Mouse (Mus musculus): ENCODE data around the gene Csnk1g1. TPM values are rescaled to one million over a fixed set of nuclear protein-coding genes. Genes with fewer than 3 reads are reported as not detected.

Gene Csnk1g1
- polyA plus RNA-seq, 1 experiment from 2014 or later = 12.6 TPM

DNA sequence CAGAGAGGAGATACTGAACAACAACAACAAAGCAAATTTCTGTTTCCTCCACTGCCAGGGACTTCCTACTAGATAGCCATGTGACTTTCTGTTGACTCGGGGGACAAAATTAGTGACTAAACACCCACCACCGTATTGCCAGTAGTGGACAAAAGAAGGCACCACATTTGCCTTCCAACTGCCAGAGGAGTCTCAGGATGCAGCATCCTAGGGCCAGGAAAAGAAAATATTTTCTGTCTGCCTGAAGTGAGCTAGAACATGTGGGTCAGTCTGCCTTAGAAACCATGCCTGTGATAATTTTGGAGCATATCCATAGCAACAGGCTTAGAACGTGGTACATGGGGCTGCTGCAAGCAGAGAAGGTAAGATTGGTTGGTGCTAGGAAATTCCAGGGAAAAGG lies 132.1 kb downstream of the Csnk1g1 start:
- Histone ChIP-seq H3K27ac (ENCODE audit: low read length) (no peak overlapping the region), H3K9me3 (ENCODE audit: low read length) (no peaks in the 10 kb centered on the region), H3K9ac (replicated peaks; ENCODE audit: low read length) (no peak overlapping the region), H3K4me1 (ENCODE audit: insufficient read depth, low read length) (no peaks in the 10 kb centered on the region), H3K4me2 (replicated peaks; ENCODE audit: low read depth, low read length) (no peak overlapping the region), H3K4me3 (ENCODE audit: low read length) (no peak overlapping the region), H3K36me3 (ENCODE audit: insufficient read depth, low read length) (peaks cover 14% of the 10 kb centered on the region), H3K27me3 (ENCODE audit: insufficient read depth, low read length) (no peaks in the 10 kb centered on the region)
- ATAC-seq (ENCODE audit: low FRiP score, low TSS enrichment) = no peak
- 93% methylated on average over 3 of the region's 3 CpGs for WGBS

DNA sequence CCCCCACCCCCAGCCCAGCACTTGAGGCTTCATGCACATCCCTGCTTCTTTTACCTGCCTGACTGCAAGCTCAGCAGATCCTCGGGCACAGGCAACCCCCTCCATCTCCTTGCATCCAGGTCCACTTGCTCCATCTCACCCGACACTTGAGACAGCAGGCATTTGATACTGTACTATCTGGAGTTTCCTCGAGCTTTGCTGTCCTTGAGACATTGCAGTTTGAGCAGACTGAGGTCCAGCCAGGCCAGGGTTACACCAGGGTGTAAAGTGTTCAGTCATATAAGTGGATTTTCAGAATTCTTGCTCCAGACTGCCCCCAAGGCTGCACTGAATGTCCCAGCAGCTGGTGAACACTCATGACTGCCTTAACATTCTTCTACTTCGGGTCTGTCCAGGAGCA lies 133.6 kb downstream of the Csnk1g1 start:
- H3K4me2 ChIP-seq (replicated peaks; ENCODE audit: low read depth, low read length) = no peak overlapping the region
- ATAC-seq (ENCODE audit: low FRiP score, low TSS enrichment) = no peak
- no peak overlapping the region for H3K4me3 ChIP-seq (ENCODE audit: low read length)
- H3K27me3 ChIP-seq (ENCODE audit: insufficient read depth, low read length) = no peaks in the 10 kb centered on the region
- 59% methylated on average over 4 of the region's 4 CpGs for WGBS
- no peak overlapping the region for H3K9ac ChIP-seq (replicated peaks; ENCODE audit: low read length)
- no peaks in the 10 kb centered on the region for H3K9me3 ChIP-seq (ENCODE audit: low read length)
- no peak overlapping the region for H3K27ac ChIP-seq (ENCODE audit: low read length)
- no peaks in the 10 kb centered on the region for H3K4me1 ChIP-seq (ENCODE audit: insufficient read depth, low read length)
- H3K36me3 ChIP-seq (ENCODE audit: insufficient read depth, low read length) = peaks cover 14% of the 10 kb centered on the region; the same call in 1 of the 2 replicates

GRCm38 (mm10) chr9:66043241-66043640 lies 134.5 kb downstream of the Csnk1g1 start:
- H3K4me3 ChIP-seq (ENCODE audit: low read length) = no peak overlapping the region
- peaks cover 12% of the 10 kb centered on the region; the same call in 1 of the 2 replicates for H3K36me3 ChIP-seq (ENCODE audit: insufficient read depth, low read length)
- WGBS = 94% methylated on average over 3 of the region's 3 CpGs
- no peaks in the 10 kb centered on the region for H3K4me1 ChIP-seq (ENCODE audit: insufficient read depth, low read length)
- no peaks in the 10 kb centered on the region for H3K27me3 ChIP-seq (ENCODE audit: insufficient read depth, low read length)
- no peak for ATAC-seq (ENCODE audit: low FRiP score, low TSS enrichment)
- H3K9ac ChIP-seq (replicated peaks; ENCODE audit: low read length) = no peak overlapping the region
- H3K9me3 ChIP-seq (ENCODE audit: low read length) = no peaks in the 10 kb centered on the region
- no peak overlapping the region for H3K4me2 ChIP-seq (replicated peaks; ENCODE audit: low read depth, low read length)
- no peak overlapping the region for H3K27ac ChIP-seq (ENCODE audit: low read length)

GRCm38 (mm10) chr9:66049931-66050601 lies 141.3 kb downstream of the Csnk1g1 start:
- Histone ChIP-seq H3K27ac (ENCODE audit: low read length) (peak overlapping the region; percentile 34), H3K9me3 (ENCODE audit: low read length) (peaks cover 4% of the 10 kb centered on the region)
- 60% methylated on average over 6 of the region's 6 CpGs for WGBS

DNA sequence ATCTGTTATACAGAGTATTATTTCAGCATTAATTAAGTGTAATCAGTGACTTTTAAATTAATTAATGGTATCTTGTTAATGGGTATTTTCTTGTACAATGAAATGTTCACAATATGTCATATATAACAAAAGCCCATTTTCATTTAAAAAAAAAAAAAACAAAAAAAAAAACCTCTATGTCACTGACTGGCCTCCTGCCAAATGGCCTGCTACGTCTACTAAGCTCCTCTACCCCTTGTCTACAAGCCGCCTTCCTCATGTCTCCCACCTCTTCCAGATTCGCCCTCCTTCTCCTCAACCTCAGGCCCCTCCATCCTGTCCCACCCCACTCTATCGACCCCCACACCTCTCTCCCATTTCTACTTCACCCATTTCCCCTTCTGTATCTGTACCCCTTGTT lies 142.8 kb downstream of the Csnk1g1 start:
- Histone ChIP-seq H3K4me2 (replicated peaks; ENCODE audit: low read depth, low read length) (no peak overlapping the region), H3K4me1 (ENCODE audit: insufficient read depth, low read length) (peaks cover 12% of the 10 kb centered on the region), H3K36me3 (ENCODE audit: insufficient read depth, low read length) (no peaks in the 10 kb centered on the region), H3K9me3 (ENCODE audit: low read length) (peaks cover 4% of the 10 kb centered on the region), H3K9ac (replicated peaks; ENCODE audit: low read length) (no peak overlapping the region), H3K27ac (ENCODE audit: low read length) (no peak overlapping the region), H3K4me3 (ENCODE audit: low read length) (no peak overlapping the region), H3K27me3 (ENCODE audit: insufficient read depth, low read length) (no peaks in the 10 kb centered on the region)
- ATAC-seq (ENCODE audit: low FRiP score, low TSS enrichment) = no peak
- WGBS = 63% methylated on average over 4 of the region's 4 CpGs

More at GRCm38 (mm10) chr9:66049931-66050601, 141.3 kb downstream of the Csnk1g1 start:
- no peaks in the 10 kb centered on the region for H3K36me3 ChIP-seq (ENCODE audit: insufficient read depth, low read length)
- no peak for ATAC-seq (ENCODE audit: low FRiP score, low TSS enrichment)
- no peak overlapping the region for H3K4me3 ChIP-seq (ENCODE audit: low read length)
- H3K4me2 ChIP-seq (replicated peaks; ENCODE audit: low read depth, low read length) = 0 out of 2 replicates have a peak overlapping the region, but pooled peaks have one; percentile 4
- no peaks in the 10 kb centered on the region for H3K27me3 ChIP-seq (ENCODE audit: insufficient read depth, low read length)
- H3K4me1 ChIP-seq (ENCODE audit: insufficient read depth, low read length) = peaks cover 12% of the 10 kb centered on the region
- no peak overlapping the region for H3K9ac ChIP-seq (replicated peaks; ENCODE audit: low read length)

- no peak for ATAC-seq (ENCODE audit: low FRiP score, low TSS enrichment)
- H3K9ac ChIP-seq (replicated peaks; ENCODE audit: low read length) = no peak overlapping the region
- no peak overlapping the region for H3K4me3 ChIP-seq (ENCODE audit: low read length)
Measured at GRCm38 (mm10) chr9:66052731-66053130, 144.0 kb downstream of the Csnk1g1 start.

DNA sequence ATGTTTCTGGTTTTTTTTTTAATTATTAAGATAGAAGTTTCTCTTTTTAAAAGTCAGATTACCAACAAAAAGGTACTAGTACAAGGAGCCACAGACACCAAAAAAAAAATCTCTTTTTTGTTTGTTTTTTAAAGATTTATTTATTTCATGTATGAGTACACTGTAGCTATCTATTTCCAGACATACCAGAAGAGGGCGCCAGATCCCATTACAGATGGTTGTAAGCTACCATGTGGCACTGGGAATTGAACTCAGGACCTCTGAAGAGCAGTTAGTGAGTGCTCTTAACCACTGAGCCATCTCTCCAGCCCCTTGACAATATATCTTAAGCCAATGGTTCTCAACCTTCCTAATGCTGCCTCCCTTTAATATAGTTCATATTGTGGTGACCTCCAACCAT lies 144.9 kb downstream of the Csnk1g1 start:
- ATAC-seq (ENCODE audit: low FRiP score, low TSS enrichment) = no peak
- H3K4me2 ChIP-seq (replicated peaks; ENCODE audit: low read depth, low read length) = no peak overlapping the region
- no peak overlapping the region for H3K4me3 ChIP-seq (ENCODE audit: low read length)
- 39% methylated on average over 1 of the region's 1 CpGs for WGBS
- H3K9me3 ChIP-seq (ENCODE audit: low read length) = peaks cover 4% of the 10 kb centered on the region
- no peak overlapping the region for H3K9ac ChIP-seq (replicated peaks; ENCODE audit: low read length)
- no peak overlapping the region for H3K27ac ChIP-seq (ENCODE audit: low read length)
- peaks cover 12% of the 10 kb centered on the region for H3K4me1 ChIP-seq (ENCODE audit: insufficient read depth, low read length)
- H3K36me3 ChIP-seq (ENCODE audit: insufficient read depth, low read length) = no peaks in the 10 kb centered on the region
- H3K27me3 ChIP-seq (ENCODE audit: insufficient read depth, low read length) = no peaks in the 10 kb centered on the region

More at GRCm38 (mm10) chr9:66052731-66053130, 144.0 kb downstream of the Csnk1g1 start:
- H3K4me2 ChIP-seq (replicated peaks; ENCODE audit: low read depth, low read length) = no peak overlapping the region
- WGBS = 86% methylated on average over 1 of the region's 1 CpGs
- H3K27me3 ChIP-seq (ENCODE audit: insufficient read depth, low read length) = no peaks in the 10 kb centered on the region
- peaks cover 12% of the 10 kb centered on the region for H3K4me1 ChIP-seq (ENCODE audit: insufficient read depth, low read length)
- H3K36me3 ChIP-seq (ENCODE audit: insufficient read depth, low read length) = no peaks in the 10 kb centered on the region
- no peak overlapping the region for H3K27ac ChIP-seq (ENCODE audit: low read length)
- H3K9me3 ChIP-seq (ENCODE audit: low read length) = peaks cover 4% of the 10 kb centered on the region

DNA sequence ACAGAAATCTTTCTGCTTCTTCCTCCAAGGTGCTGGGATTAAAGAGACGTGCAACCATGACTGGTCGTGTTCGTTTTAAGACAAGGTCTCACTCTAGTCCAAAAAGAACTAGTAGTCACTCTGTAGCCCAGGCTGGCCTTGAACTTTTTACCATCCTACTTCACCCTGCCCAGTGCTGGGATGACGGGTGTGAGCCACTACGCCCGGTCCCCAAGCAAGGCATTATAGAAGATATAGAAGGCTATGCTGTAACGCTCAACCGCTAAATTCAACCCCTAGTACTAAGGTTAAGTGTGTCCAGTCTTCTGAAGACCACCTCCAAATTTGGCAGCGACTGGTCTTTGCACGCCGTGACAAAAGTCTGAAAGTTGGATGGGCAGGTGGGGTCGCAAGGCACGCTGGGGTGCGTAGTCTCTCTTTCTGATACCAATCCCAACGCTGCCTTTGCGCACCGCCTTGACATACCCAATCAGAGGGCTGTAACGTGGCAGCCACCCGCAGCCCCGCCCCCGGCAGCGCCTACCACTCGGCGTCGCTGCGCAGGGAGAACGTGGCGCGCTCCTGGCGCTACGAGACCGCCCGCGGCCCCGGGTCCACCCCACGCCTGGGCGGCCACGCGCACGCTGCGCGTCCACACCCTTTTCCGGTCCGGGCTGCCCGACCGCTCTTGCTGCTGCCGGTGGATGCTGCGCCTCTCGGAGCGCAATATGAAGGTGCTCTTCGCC lies 151.0 kb downstream of the Csnk1g1 start, which contains the start of gene Ppib:
Gene Ppib, plus strand, starts transcription at position 640 of the 725 bp plus-strand sequence.
- Histone ChIP-seq H3K4me2 (replicated peaks; ENCODE audit: low read depth, low read length) (peak within 1 kb of the TSS; percentile 68), H3K9ac (replicated peaks; ENCODE audit: low read length) (peak within 1 kb of the TSS; percentile 89), H3K27ac (ENCODE audit: low read length) (peak within 1 kb of the TSS; percentile 68), H3K9me3 (ENCODE audit: low read length) (no peaks in the 10 kb centered on the region), H3K27me3 (ENCODE audit: insufficient read depth, low read length) (no peaks in the 10 kb centered on the region), H3K4me3 (ENCODE audit: low read length) (peak within 1 kb of the TSS; percentile 72), H3K36me3 (ENCODE audit: insufficient read depth, low read length) (peaks cover 23% of the 10 kb centered on the region), H3K4me1 (ENCODE audit: insufficient read depth, low read length) (peaks cover 16% of the 10 kb centered on the region)
- WGBS = under 1% methylated on average over 51 of the region's 51 CpGs
- peak; percentile 99 for ATAC-seq (ENCODE audit: low FRiP score, low TSS enrichment)

GRCm38 (mm10) chr9:66060308-66060647 lies 151.6 kb downstream of the Csnk1g1 start:
- peaks cover 16% of the 10 kb centered on the region for H3K4me1 ChIP-seq (ENCODE audit: insufficient read depth, low read length)
- H3K27me3 ChIP-seq (ENCODE audit: insufficient read depth, low read length) = no peaks in the 10 kb centered on the region
- ATAC-seq (ENCODE audit: low FRiP score, low TSS enrichment) = peak; percentile 74
- peaks cover 27% of the 10 kb centered on the region for H3K36me3 ChIP-seq (ENCODE audit: insufficient read depth, low read length)
- under 1% methylated on average over 20 of the region's 20 CpGs for WGBS
- peak overlapping the region; percentile 72 for H3K4me3 ChIP-seq (ENCODE audit: low read length)
- H3K9me3 ChIP-seq (ENCODE audit: low read length) = no peaks in the 10 kb centered on the region
- peak overlapping the region; percentile 89 for H3K9ac ChIP-seq (replicated peaks; ENCODE audit: low read length)
- H3K27ac ChIP-seq (ENCODE audit: low read length) = peak overlapping the region; percentile 68
- H3K4me2 ChIP-seq (replicated peaks; ENCODE audit: low read depth, low read length) = peak overlapping the region; percentile 68

GRCm38 (mm10) chr9:66060986-66061385 lies 152.3 kb downstream of the Csnk1g1 start:
- 6% methylated on average over 4 of the region's 4 CpGs for WGBS
- H3K27ac ChIP-seq (ENCODE audit: low read length) = no peak overlapping the region
- H3K4me2 ChIP-seq (replicated peaks; ENCODE audit: low read depth, low read length) = peak overlapping the region; percentile 68
- no peaks in the 10 kb centered on the region for H3K27me3 ChIP-seq (ENCODE audit: insufficient read depth, low read length)
- peaks cover 16% of the 10 kb centered on the region for H3K4me1 ChIP-seq (ENCODE audit: insufficient read depth, low read length)
- H3K4me3 ChIP-seq (ENCODE audit: low read length) = peak overlapping the region; percentile 72
- H3K9me3 ChIP-seq (ENCODE audit: low read length) = no peaks in the 10 kb centered on the region
- H3K9ac ChIP-seq (replicated peaks; ENCODE audit: low read length) = peak overlapping the region; percentile 89
- peaks cover 34% of the 10 kb centered on the region for H3K36me3 ChIP-seq (ENCODE audit: insufficient read depth, low read length)
- ATAC-seq (ENCODE audit: low FRiP score, low TSS enrichment) = no peak

Measured in kidney, embryonic 16.5 days (tissue).